Mouse (Mus musculus): ENCODE data around the gene Ptpn14.

GRCm38 (mm10) chr1:189811778-189812177 lies 83.7 kb downstream of the Ptpn14 start:
- TF ChIP-seq CTCF (IDR thresholded peaks at IDR 0.05; ENCODE audit: borderline replicate concordance, control insufficient read depth, extremely low read depth, insufficient read depth, low read length, poor library complexity): no peak
- TF ChIP-seq POLR2A (IDR thresholded peaks at IDR 0.05; ENCODE audit: control insufficient read depth, extremely low read depth, insufficient read depth, low read length, poor library complexity): no peak

All from thymus, adult 2 months (tissue).